Mouse (Mus musculus) embryonic facial prominence, embryonic 13.5 days (tissue): ENCODE measurements around the gene Tspan9. TPM values are rescaled to one million over a fixed set of nuclear protein-coding genes. Genes with fewer than 3 reads are reported as not detected.

Source experiments
- ATAC-seq: fragments of 200-750 bp; cut with Nextera tagmentation; 2 replicates; pipeline ENCODE4 v1.8.0; 2017; ENCODE audit warnings: low read depth; ENCODE audit not compliant: insufficient number of reproducible peaks, insufficient read depth, low FRiP score, low TSS enrichment
- H3K27ac ChIP-seq: fragments of 300-500 bp; sonication (generic); 2 replicates; pipeline ENCODE4 v1.5.1; 2015; ENCODE audit warnings: moderate library complexity, mild to moderate bottlenecking, inconsistent platforms
- H3K27me3 ChIP-seq: fragments of 300-500 bp; sonication (generic); 2 replicates; pipeline ENCODE4 v1.6.1; 2015; ENCODE audit warnings: mild to moderate bottlenecking, inconsistent platforms
- H3K36me3 ChIP-seq: fragments of 300-500 bp; sonication (generic); 2 replicates; pipeline ENCODE4 v1.6.1; 2015; ENCODE audit warnings: mild to moderate bottlenecking, inconsistent platforms
- H3K4me1 ChIP-seq: fragments of 300-500 bp; sonication (generic); 2 replicates; pipeline ENCODE4 v1.6.1; 2015; ENCODE audit warnings: inconsistent platforms
- H3K4me2 ChIP-seq: fragments of 300-500 bp; sonication (generic); 2 replicates; pipeline ENCODE4 v1.6.1; 2015; ENCODE audit warnings: moderate library complexity, mild to moderate bottlenecking, inconsistent platforms
- H3K4me3 ChIP-seq: fragments of 300-500 bp; sonication (generic); 2 replicates; pipeline ENCODE4 v1.5.1; 2015; ENCODE audit warnings: mild to moderate bottlenecking, inconsistent platforms
- H3K9ac ChIP-seq: fragments of 300-500 bp; sonication (generic); 2 replicates; pipeline ENCODE4 v1.6.1; 2015; ENCODE audit warnings: mild to moderate bottlenecking, inconsistent platforms
- H3K9me3 ChIP-seq: fragments of 300-500 bp; sonication (generic); 2 replicates; pipeline ENCODE4 v1.6.1; 2016; ENCODE audit warnings: inconsistent platforms
- WGBS: fragments of 180-500 bp; shearing (Covaris S2); methylation state at CpG from one replicate; pipeline ENCODE4 v1.1.7; 2015; ENCODE audit warnings: mixed read lengths; 5-methylcytosine and 5-hydroxymethylcytosine counted together
- microRNA-seq: library from miRNA; unstranded; fragments of <30 nt; microRNA quantifications from one replicate; pipeline ENCODE4, GENCODE M21; 2016
- polyA plus RNA-seq: library from polyadenylated mRNA; unstranded; fragments of >200 nt; fragmentation: Nextera tagmentation; extraction: Ambion mirVana; gene quantifications from 2 replicates; pipeline ENCODE4 v1.2.1, GENCODE M21; 2015

Tspan9 gene
- polyA plus RNA-seq, 1 experiment from 2014 or later = 116 TPM

DNA sequence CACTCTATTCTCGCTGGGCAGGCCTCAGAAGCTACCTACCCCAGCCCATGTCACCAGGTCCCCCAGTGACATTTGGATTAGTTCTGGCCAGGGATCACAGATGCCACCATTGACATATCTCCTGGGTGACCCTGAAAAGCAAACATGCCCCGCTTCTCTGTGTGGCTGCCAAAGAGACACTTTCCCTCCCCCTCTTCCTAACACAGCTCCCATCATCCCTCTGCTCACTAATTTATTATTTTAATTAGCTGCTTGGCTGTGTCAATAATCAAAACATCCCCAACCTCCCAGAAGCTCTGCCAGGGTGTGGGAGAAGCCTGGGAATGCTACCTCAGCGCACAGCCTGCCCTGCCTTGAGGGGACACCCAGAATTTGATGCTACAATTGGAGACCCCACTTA, 226.4 kb downstream of the Tspan9 start:
- no peaks in the 10 kb centered on the region; the same call in 1 of the 2 replicates for H3K27me3 ChIP-seq
- H3K9ac ChIP-seq = no peak overlapping the region
- no peak overlapping the region for H3K27ac ChIP-seq
- H3K4me2 ChIP-seq = no peak overlapping the region
- H3K36me3 ChIP-seq = peaks cover 41% of the 10 kb centered on the region
- 81% methylated on average over 3 of the region's 3 CpGs for WGBS
- 0 out of 2 replicates have a peak, but pooled peaks cover 7% of the 10 kb centered on the region for H3K9me3 ChIP-seq
- no peak overlapping the region for H3K4me3 ChIP-seq
- H3K4me1 ChIP-seq = peaks cover 8% of the 10 kb centered on the region; the same call in 1 of the 2 replicates
- no peak for ATAC-seq

GRCm38 (mm10) chr6:127912938-127913337, 230.5 kb downstream of the Tspan9 start:
- ATAC-seq = no peak
- H3K27me3 ChIP-seq = no peaks in the 10 kb centered on the region
- peaks cover 53% of the 10 kb centered on the region for H3K36me3 ChIP-seq
- H3K4me1 ChIP-seq = no peaks in the 10 kb centered on the region
- H3K9ac ChIP-seq = no peak overlapping the region
- H3K27ac ChIP-seq = no peak overlapping the region
- H3K9me3 ChIP-seq = 0 out of 2 replicates have a peak, but pooled peaks cover 7% of the 10 kb centered on the region
- 93% methylated on average over 3 of the region's 3 CpGs for WGBS
- H3K4me3 ChIP-seq = no peak overlapping the region
- no peak overlapping the region for H3K4me2 ChIP-seq

GRCm38 (mm10) chr6:127911687-127912086, 231.7 kb downstream of the Tspan9 start:
- no peaks in the 10 kb centered on the region for H3K4me1 ChIP-seq
- WGBS = 67% methylated on average over 4 of the region's 4 CpGs
- no peak overlapping the region for H3K9ac ChIP-seq
- no peak overlapping the region for H3K4me3 ChIP-seq
- peaks cover 61% of the 10 kb centered on the region for H3K36me3 ChIP-seq
- H3K27ac ChIP-seq = no peak overlapping the region
- no peaks in the 10 kb centered on the region for H3K27me3 ChIP-seq
- ATAC-seq = no peak
- H3K9me3 ChIP-seq = 0 out of 2 replicates have a peak, but pooled peaks cover 7% of the 10 kb centered on the region
- H3K4me2 ChIP-seq = no peak overlapping the region

Small RNAs within 50 kb of the gene (microRNA-seq; reads per million reads assigned to microRNA genes)
- not detected for gene Gm26338

Other genes with a start within 250 kb of the Tspan9 start
- 2.4 and 3.3 TPM in 2 replicates for gene Tead4, start 157.2 kb upstream of the Tspan9 start, polyA plus RNA-seq
- gene Tulp3, start 212.3 kb upstream of the Tspan9 start, polyA plus RNA-seq = 33.7 and 36.7 TPM in 2 replicates
- gene Rhno1, start 219.3 kb upstream of the Tspan9 start, polyA plus RNA-seq = 154 and 157 TPM in 2 replicates
- gene Foxm1, start 219.4 kb upstream of the Tspan9 start, polyA plus RNA-seq = 31.5 and 38.6 TPM in 2 replicates
- 0.39 and 1.5 TPM in 2 replicates for gene Tex52, start 231.9 kb upstream of the Tspan9 start, polyA plus RNA-seq
- gene Gm44596, start 231.9 kb upstream of the Tspan9 start, polyA plus RNA-seq = not detected in 2 replicates